Mouse (Mus musculus): ENCODE measurements at regions not wholly inside any gene's neighbourhood (a gene's known extent, or its start where the extent isn't known, plus 50 kb on each side); places are given as distances from the start of the nearest gene placed in this dataset.

DNA sequence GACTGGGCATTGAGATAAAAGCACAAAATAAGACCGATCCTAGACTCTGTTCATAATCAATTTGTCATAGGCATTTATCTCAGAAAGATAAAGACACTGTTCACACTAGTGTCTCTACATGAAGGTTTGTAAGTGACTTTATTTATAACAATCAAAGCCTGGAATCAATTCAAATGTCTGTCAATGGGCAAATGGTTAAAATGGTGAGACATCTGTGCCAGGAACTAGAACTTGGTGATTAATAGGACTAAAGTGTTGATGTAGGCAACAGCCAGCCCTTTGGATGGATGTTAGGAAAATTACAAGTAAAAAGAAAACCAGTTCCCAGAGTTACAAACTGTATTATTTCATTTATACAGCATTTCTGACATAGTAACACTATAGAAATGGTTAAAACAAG, 315.9 kb downstream of the Gm9195 start:
- Histone ChIP-seq H3K36me3 (ENCODE audit: control insufficient read depth, insufficient read depth) (no peaks in the 10 kb centered on the region), H3K27me3 (ENCODE audit: control insufficient read depth, insufficient read depth, insufficient read length) (no peaks in the 10 kb centered on the region), H3ac (ENCODE audit: control insufficient read depth, insufficient read length) (no peak overlapping the region), H3K4me3 (no peak overlapping the region), H3K79me2 (ENCODE audit: control insufficient read depth, insufficient read depth) (no peaks in the 10 kb centered on the region), H3K4me2 (ENCODE audit: low read depth) (no peak overlapping the region)
- TF ChIP-seq POLR2A (IDR thresholded peaks at IDR 0.05; ENCODE audit: insufficient read length, low read depth) (no peak), CEBPB (IDR thresholded peaks at IDR 0.05; ENCODE audit: insufficient read depth, poor library complexity, severe bottlenecking) (no peak), REST (IDR thresholded peaks at IDR 0.05; ENCODE audit: insufficient read depth, insufficient read length) (no peak), POLR2AphosphoS2 (IDR thresholded peaks at IDR 0.05; ENCODE audit: insufficient read length, low read depth) (no peak), TCF3 (IDR thresholded peaks at IDR 0.05; ENCODE audit: insufficient read length, low read depth) (no peak), MAX (IDR thresholded peaks at IDR 0.05; ENCODE audit: low read depth) (no peak), MYOD1 (IDR thresholded peaks at IDR 0.05; ENCODE audit: control insufficient read depth in 1 of 3, insufficient read length in 2 of 3, low read depth in 2 of 3) (no peak), E2F4 (IDR thresholded peaks at IDR 0.05; ENCODE audit: insufficient read depth) (no peak), TCF12 (IDR thresholded peaks at IDR 0.05; ENCODE audit: insufficient read depth, poor library complexity, severe bottlenecking) (no peak), MYOG (IDR thresholded peaks at IDR 0.05; ENCODE audit: control insufficient read depth in 1 of 3, insufficient read depth in 1 of 3, insufficient read length in 2 of 3, low read depth in 2 of 3) (no peak), USF1 (IDR thresholded peaks at IDR 0.05; ENCODE audit: low read depth) (no peak), SRF (IDR thresholded peaks at IDR 0.05; ENCODE audit: control insufficient read depth, insufficient read length, low read depth) (no peak)

DNA sequence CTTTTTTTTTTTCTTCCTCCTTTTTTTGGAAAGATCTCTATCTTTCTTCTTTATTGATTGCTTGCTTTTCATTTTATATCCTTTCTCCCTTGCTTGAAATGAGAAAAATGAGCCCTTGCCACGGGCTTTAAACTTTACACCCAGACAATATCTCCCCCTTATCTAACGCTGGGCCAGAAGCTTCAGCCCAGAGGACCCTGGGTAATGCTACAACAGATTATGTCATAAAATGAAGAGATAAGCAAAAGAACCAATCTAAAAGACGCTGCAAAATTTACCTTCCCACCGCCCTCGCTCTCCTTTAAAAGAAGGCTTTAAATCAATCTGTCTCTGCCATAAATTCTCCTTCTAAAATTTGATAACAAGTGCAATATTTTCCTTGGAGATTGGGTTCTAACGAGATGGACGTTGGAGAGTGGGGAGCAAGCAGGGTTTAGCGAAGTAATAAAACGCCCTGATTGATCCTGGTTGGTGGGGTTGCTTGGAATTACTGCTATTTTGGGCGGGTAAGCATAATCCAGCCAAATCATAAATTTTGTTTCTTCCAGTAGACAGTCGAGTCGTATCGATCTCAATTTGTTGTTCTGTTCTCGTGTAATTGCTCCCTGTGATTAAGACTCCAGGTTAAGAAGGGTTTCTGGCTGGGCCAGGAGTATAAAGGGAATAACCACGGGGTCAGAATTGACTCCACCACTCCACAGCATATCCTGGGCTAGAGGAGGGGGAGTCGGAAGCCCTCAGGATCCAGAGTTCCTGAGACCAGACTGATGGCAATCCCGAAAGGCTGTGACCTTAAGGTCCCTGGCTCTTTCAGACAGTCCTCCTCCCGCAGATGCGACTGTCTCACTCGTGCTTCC, 318.9 kb downstream of the Gm9195 start:
- Histone ChIP-seq H3K4me3 (no peak overlapping the region), H3ac (ENCODE audit: control insufficient read depth, insufficient read length) (no peak overlapping the region), H3K79me2 (ENCODE audit: control insufficient read depth, insufficient read depth) (no peaks in the 10 kb centered on the region), H3K4me2 (ENCODE audit: low read depth) (no peak overlapping the region), H3K36me3 (ENCODE audit: control insufficient read depth, insufficient read depth) (no peaks in the 10 kb centered on the region), H3K27me3 (ENCODE audit: control insufficient read depth, insufficient read depth, insufficient read length) (no peaks in the 10 kb centered on the region)
- no peak for TF ChIP-seq POLR2AphosphoS2 (IDR thresholded peaks at IDR 0.05; ENCODE audit: insufficient read length, low read depth)
- no peak for TF ChIP-seq MYOG (IDR thresholded peaks at IDR 0.05; ENCODE audit: control insufficient read depth in 1 of 3, insufficient read depth in 1 of 3, insufficient read length in 2 of 3, low read depth in 2 of 3)
- no peak for TF ChIP-seq REST (IDR thresholded peaks at IDR 0.05; ENCODE audit: insufficient read depth, insufficient read length)
- TF ChIP-seq USF1 (IDR thresholded peaks at IDR 0.05; ENCODE audit: low read depth): no peak
- no peak for TF ChIP-seq CEBPB (IDR thresholded peaks at IDR 0.05; ENCODE audit: insufficient read depth, poor library complexity, severe bottlenecking)
- no peak for TF ChIP-seq SRF (IDR thresholded peaks at IDR 0.05; ENCODE audit: control insufficient read depth, insufficient read length, low read depth)
- TF ChIP-seq MAX (IDR thresholded peaks at IDR 0.05; ENCODE audit: low read depth): no peak
- TF ChIP-seq TCF12 (IDR thresholded peaks at IDR 0.05; ENCODE audit: insufficient read depth, poor library complexity, severe bottlenecking): no peak
- no peak for TF ChIP-seq MYOD1 (IDR thresholded peaks at IDR 0.05; ENCODE audit: control insufficient read depth in 1 of 3, insufficient read length in 2 of 3, low read depth in 2 of 3)
- TF ChIP-seq POLR2A (IDR thresholded peaks at IDR 0.05; ENCODE audit: insufficient read length, low read depth): no peak
- TF ChIP-seq E2F4 (IDR thresholded peaks at IDR 0.05; ENCODE audit: insufficient read depth): no peak
- TF ChIP-seq TCF3 (IDR thresholded peaks at IDR 0.05; ENCODE audit: insufficient read length, low read depth): no peak

- no peaks in the 10 kb centered on the region for H3K79me2 ChIP-seq (ENCODE audit: control insufficient read depth, insufficient read depth)
- H3K27me3 ChIP-seq (ENCODE audit: control insufficient read depth, insufficient read depth, insufficient read length): no peaks in the 10 kb centered on the region
- TF ChIP-seq REST (IDR thresholded peaks at IDR 0.05; ENCODE audit: insufficient read depth, insufficient read length) (no peak), SRF (IDR thresholded peaks at IDR 0.05; ENCODE audit: control insufficient read depth, insufficient read length, low read depth) (no peak), USF1 (IDR thresholded peaks at IDR 0.05; ENCODE audit: low read depth) (no peak), MYOG (IDR thresholded peaks at IDR 0.05; ENCODE audit: control insufficient read depth in 1 of 3, insufficient read depth in 1 of 3, insufficient read length in 2 of 3, low read depth in 2 of 3) (no peak), POLR2AphosphoS2 (IDR thresholded peaks at IDR 0.05; ENCODE audit: insufficient read length, low read depth) (no peak), CEBPB (IDR thresholded peaks at IDR 0.05; ENCODE audit: insufficient read depth, poor library complexity, severe bottlenecking) (no peak), E2F4 (IDR thresholded peaks at IDR 0.05; ENCODE audit: insufficient read depth) (no peak), MYOD1 (IDR thresholded peaks at IDR 0.05; ENCODE audit: control insufficient read depth in 1 of 3, insufficient read length in 2 of 3, low read depth in 2 of 3) (no peak), TCF12 (IDR thresholded peaks at IDR 0.05; ENCODE audit: insufficient read depth, poor library complexity, severe bottlenecking) (no peak), TCF3 (IDR thresholded peaks at IDR 0.05; ENCODE audit: insufficient read length, low read depth) (no peak), POLR2A (IDR thresholded peaks at IDR 0.05; ENCODE audit: insufficient read length, low read depth) (no peak), MAX (IDR thresholded peaks at IDR 0.05; ENCODE audit: low read depth) (no peak)
Observed at GRCm38 (mm10) chr14:72171777-72172176, 319.9 kb downstream of the Gm9195 start.

DNA sequence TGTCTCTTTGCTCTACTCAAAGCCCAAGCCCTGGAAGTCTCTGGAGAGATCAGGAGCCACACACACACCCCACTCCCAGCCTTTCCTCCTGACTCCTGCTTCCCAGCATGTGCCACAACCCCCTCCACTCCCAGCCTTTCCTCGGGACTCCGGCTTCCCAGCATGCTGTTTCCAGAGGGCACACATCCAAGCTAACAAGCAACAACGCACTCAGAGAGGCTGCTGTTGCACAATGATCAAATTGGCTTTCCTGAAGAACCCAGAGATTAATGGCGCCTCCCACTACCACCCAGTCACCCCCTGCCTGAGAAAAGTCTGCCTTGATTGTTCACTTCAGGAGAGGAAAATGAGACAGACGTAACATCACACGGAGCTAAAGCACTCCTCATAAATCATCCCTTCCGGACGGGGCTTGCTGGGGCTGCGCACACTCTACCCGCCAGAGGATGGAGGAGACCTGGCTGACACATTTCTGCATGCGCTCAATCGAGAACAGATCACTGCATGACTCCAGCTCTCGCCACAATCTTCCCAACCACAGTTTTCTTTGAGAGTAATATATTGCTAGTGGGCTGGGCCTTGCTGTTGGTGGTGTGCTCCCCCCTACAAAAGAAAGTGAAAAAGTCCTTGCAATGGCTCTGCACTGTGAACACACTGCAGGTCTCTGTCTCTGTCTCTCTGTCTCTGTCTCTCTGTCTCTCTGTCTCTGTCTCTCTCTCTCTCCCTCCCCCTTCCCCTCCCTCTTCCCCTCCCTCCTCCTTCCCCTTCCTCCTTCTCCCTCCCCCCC, 332.9 kb downstream of the Gm9195 start:
- TF ChIP-seq CEBPB (IDR thresholded peaks at IDR 0.05; ENCODE audit: insufficient read depth, poor library complexity, severe bottlenecking) (no peak), TCF3 (IDR thresholded peaks at IDR 0.05; ENCODE audit: insufficient read length, low read depth) (no peak), MAX (IDR thresholded peaks at IDR 0.05; ENCODE audit: low read depth) (no peak), SRF (IDR thresholded peaks at IDR 0.05; ENCODE audit: control insufficient read depth, insufficient read length, low read depth) (no peak), MYOD1 (IDR thresholded peaks at IDR 0.05; ENCODE audit: control insufficient read depth in 1 of 3, insufficient read length in 2 of 3, low read depth in 2 of 3) (no peak), POLR2A (IDR thresholded peaks at IDR 0.05; ENCODE audit: insufficient read length, low read depth) (no peak), E2F4 (IDR thresholded peaks at IDR 0.05; ENCODE audit: insufficient read depth) (no peak), REST (IDR thresholded peaks at IDR 0.05; ENCODE audit: insufficient read depth, insufficient read length) (no peak), POLR2AphosphoS2 (IDR thresholded peaks at IDR 0.05; ENCODE audit: insufficient read length, low read depth) (no peak), USF1 (IDR thresholded peaks at IDR 0.05; ENCODE audit: low read depth) (no peak), MYOG (IDR thresholded peaks at IDR 0.05; ENCODE audit: control insufficient read depth in 1 of 3, insufficient read depth in 1 of 3, insufficient read length in 2 of 3, low read depth in 2 of 3) (no peak), TCF12 (IDR thresholded peaks at IDR 0.05; ENCODE audit: insufficient read depth, poor library complexity, severe bottlenecking) (no peak)
- Histone ChIP-seq H3K36me3 (ENCODE audit: control insufficient read depth, insufficient read depth) (no peaks in the 10 kb centered on the region), H3K27me3 (ENCODE audit: control insufficient read depth, insufficient read depth, insufficient read length) (no peaks in the 10 kb centered on the region), H3K79me2 (ENCODE audit: control insufficient read depth, insufficient read depth) (no peaks in the 10 kb centered on the region), H3K4me3 (no peak overlapping the region), H3ac (ENCODE audit: control insufficient read depth, insufficient read length) (no peak overlapping the region), H3K4me2 (ENCODE audit: low read depth) (no peak overlapping the region)

More at GRCm38 (mm10) chr14:72171777-72172176, 319.9 kb downstream of the Gm9195 start:
- no peaks in the 10 kb centered on the region for H3K36me3 ChIP-seq (ENCODE audit: control insufficient read depth, insufficient read depth)
- no peak overlapping the region for H3K4me2 ChIP-seq (ENCODE audit: low read depth)
- no peak overlapping the region for H3ac ChIP-seq (ENCODE audit: control insufficient read depth, insufficient read length)
- no peak overlapping the region for H3K4me3 ChIP-seq
